7 mouse cellular contexts compared by ENCODE assay signal in genomic region chr7:127253821-127254769, GRCm38 (mm10). TPM values are rescaled to one million over a fixed set of nuclear protein-coding genes. Genes with fewer than 3 reads are reported as not detected.
DNase-seq lines count a peak whose midpoint lies in the region; ATAC-seq lines count a peak whose summit lies in the region.

No protein-coding gene starts in this region.

- peak overlapping the region; percentile 86 for H3K4me2 ChIP-seq in embryonic facial prominence, embryonic 11.5 days (ENCODE audit: low read depth, low read length)
- H3K4me2 ChIP-seq in midbrain, embryonic 12.5 days (replicated peaks): peak overlapping the region; percentile 85

- WGBS in embryonic facial prominence, embryonic 11.5 days: 1% methylated on average over 122 of the region's 136 CpGs
- 1% methylated on average over 136 of the region's 136 CpGs for WGBS in limb, embryonic 10.5 days
- under 1% methylated on average over 136 of the region's 136 CpGs for WGBS in midbrain, embryonic 12.5 days

- H3K4me1 ChIP-seq in embryonic facial prominence, embryonic 11.5 days (ENCODE audit: control insufficient read depth, insufficient read depth, low read length): no peaks in the 10 kb centered on the region; the same call in 1 of the 2 replicates
- peaks cover 22% of the 10 kb centered on the region for H3K4me1 ChIP-seq in limb, embryonic 10.5 days
- peaks cover 16% of the 10 kb centered on the region for H3K4me1 ChIP-seq in midbrain, embryonic 12.5 days

- no peaks in the 10 kb centered on the region; the same call in 1 of the 2 replicates for H3K36me3 ChIP-seq in embryonic facial prominence, embryonic 11.5 days (replicated peaks; ENCODE audit: control insufficient read depth, insufficient read depth, low read depth, low read length)
- H3K36me3 ChIP-seq in limb, embryonic 10.5 days: peaks cover 74% of the 10 kb centered on the region
- H3K36me3 ChIP-seq in midbrain, embryonic 12.5 days: peaks cover 35% of the 10 kb centered on the region

- H3K4me3 ChIP-seq in embryonic facial prominence, embryonic 11.5 days (ENCODE audit: low read depth, low read length): peak overlapping the region; percentile 51
- peak overlapping the region; percentile 64 for H3K4me3 ChIP-seq in limb, embryonic 10.5 days
- H3K4me3 ChIP-seq in midbrain, embryonic 12.5 days: peak overlapping the region; percentile 56

- peak; percentile 96 for DNase-seq in adrenal gland, postnatal 25 days
- DNase-seq in embryonic facial prominence, embryonic 11.5 days (ENCODE audit: low spot score): peak; percentile 98
- peak; percentile 99 for DNase-seq in heart, adult 11 months
- peak; percentile 92 for DNase-seq in kidney, adult 11 months
- peak; percentile 95 for DNase-seq in limb, embryonic 10.5 days (ENCODE audit: low spot score)
- DNase-seq in skeletal muscle tissue, adult 2 months (ENCODE audit: low read depth, low spot score): peak; percentile 99

- H3K9me3 ChIP-seq in embryonic facial prominence, embryonic 11.5 days (replicated peaks; ENCODE audit: control insufficient read depth, low read length): no peaks in the 10 kb centered on the region
- no peaks in the 10 kb centered on the region for H3K9me3 ChIP-seq in limb, embryonic 10.5 days (replicated peaks)
- H3K9me3 ChIP-seq in midbrain, embryonic 12.5 days: no peaks in the 10 kb centered on the region

- H3K27me3 ChIP-seq in embryonic facial prominence, embryonic 11.5 days (ENCODE audit: control insufficient read depth, insufficient read depth, low read length): no peaks in the 10 kb centered on the region
- no peaks in the 10 kb centered on the region for H3K27me3 ChIP-seq in limb, embryonic 10.5 days (ENCODE audit: low read depth, poor library complexity, severe bottlenecking)
- H3K27me3 ChIP-seq in midbrain, embryonic 12.5 days: no peaks in the 10 kb centered on the region

- peak; percentile 95 for ATAC-seq in embryonic facial prominence, embryonic 11.5 days (replicated peaks; ENCODE audit: insufficient number of reproducible peaks, low FRiP score, low TSS enrichment, low read depth)
- ATAC-seq in midbrain, embryonic 12.5 days (ENCODE audit: low FRiP score, low read depth): peak; percentile 92

- H3K9ac ChIP-seq in embryonic facial prominence, embryonic 11.5 days (replicated peaks; ENCODE audit: low read length): peak overlapping the region; percentile 74
- H3K9ac ChIP-seq in midbrain, embryonic 12.5 days (replicated peaks): peak overlapping the region; percentile 70

- H3K27ac ChIP-seq in embryonic facial prominence, embryonic 11.5 days (replicated peaks; ENCODE audit: low read depth, low read length): peak overlapping the region; percentile 74
- H3K27ac ChIP-seq in limb, embryonic 10.5 days: peak overlapping the region; percentile 91
- H3K27ac ChIP-seq in midbrain, embryonic 12.5 days (replicated peaks): peak overlapping the region; percentile 89

RNA-seq across cellular contexts. Expression of gene Dctpp1, which starts 6.4 kb away (rescaled TPM):
- 39.8 and 50.7 TPM in 2 replicates for total RNA-seq in adrenal gland, postnatal 25 days (2021)
- 253 and 266 TPM in 2 replicates for polyA plus RNA-seq in embryonic facial prominence, embryonic 11.5 days (2014; fragmentation: Nextera tagmentation; extraction: Ambion mirVana)
- polyA plus RNA-seq in limb, embryonic 10.5 days (2016; fragmentation: Nextera tagmentation; extraction: Ambion mirVana): 340 and 453 TPM in 2 replicates
- polyA plus RNA-seq in midbrain, embryonic 12.5 days (2016; fragmentation: Nextera tagmentation; extraction: Ambion mirVana): 165 and 174 TPM in 2 replicates

RNA-seq across cellular contexts. Expression of gene Zfp771, which starts 10.0 kb away (rescaled TPM):
- 26.9 and 36.0 TPM in 2 replicates for total RNA-seq in adrenal gland, postnatal 25 days (2021)
- 63.2 and 65.3 TPM in 2 replicates for polyA plus RNA-seq in embryonic facial prominence, embryonic 11.5 days (2014; fragmentation: Nextera tagmentation; extraction: Ambion mirVana)
- 70.6 and 73.6 TPM in 2 replicates for polyA plus RNA-seq in limb, embryonic 10.5 days (2016; fragmentation: Nextera tagmentation; extraction: Ambion mirVana)
- 55.0 and 62.0 TPM in 2 replicates for polyA plus RNA-seq in midbrain, embryonic 12.5 days (2016; fragmentation: Nextera tagmentation; extraction: Ambion mirVana)

RNA-seq across cellular contexts. Expression of gene Sephs2, which starts 19.8 kb away (rescaled TPM):
- total RNA-seq in adrenal gland, postnatal 25 days (2021): 114 and 117 TPM in 2 replicates
- 92.4 and 102 TPM in 2 replicates for polyA plus RNA-seq in embryonic facial prominence, embryonic 11.5 days (2014; fragmentation: Nextera tagmentation; extraction: Ambion mirVana)
- 89.7 and 93.9 TPM in 2 replicates for polyA plus RNA-seq in limb, embryonic 10.5 days (2016; fragmentation: Nextera tagmentation; extraction: Ambion mirVana)
- 71.4 and 72.7 TPM in 2 replicates for polyA plus RNA-seq in midbrain, embryonic 12.5 days (2016; fragmentation: Nextera tagmentation; extraction: Ambion mirVana)

RNA-seq across cellular contexts. Expression of gene Sept1, which starts 21.2 kb away (rescaled TPM):
- total RNA-seq in adrenal gland, postnatal 25 days (2021): 8.3 and 12.9 TPM in 2 replicates
- 21.0 and 24.6 TPM in 2 replicates for polyA plus RNA-seq in embryonic facial prominence, embryonic 11.5 days (2014; fragmentation: Nextera tagmentation; extraction: Ambion mirVana)
- 27.0 and 29.9 TPM in 2 replicates for polyA plus RNA-seq in limb, embryonic 10.5 days (2016; fragmentation: Nextera tagmentation; extraction: Ambion mirVana)
- polyA plus RNA-seq in midbrain, embryonic 12.5 days (2016; fragmentation: Nextera tagmentation; extraction: Ambion mirVana): 38.6 and 41.1 TPM in 2 replicates

RNA-seq across cellular contexts. Expression of gene Zfp553, which starts 21.2 kb away (rescaled TPM):
- 14.7 and 15.2 TPM in 2 replicates for total RNA-seq in adrenal gland, postnatal 25 days (2021)
- 20.9 and 22.5 TPM in 2 replicates for polyA plus RNA-seq in embryonic facial prominence, embryonic 11.5 days (2014; fragmentation: Nextera tagmentation; extraction: Ambion mirVana)
- 74.2 and 74.9 TPM in 2 replicates for polyA plus RNA-seq in limb, embryonic 10.5 days (2016; fragmentation: Nextera tagmentation; extraction: Ambion mirVana)
- polyA plus RNA-seq in midbrain, embryonic 12.5 days (2016; fragmentation: Nextera tagmentation; extraction: Ambion mirVana): 79.4 and 82.0 TPM in 2 replicates

Comparison
In these comparisons a context has a peak if more than half of its experiments do, and no peak if none do; other contexts are left out.
1. Peak in every context shown above with its lines: DNase-seq, ATAC-seq, H3K4me3 ChIP-seq and H3K27ac ChIP-seq.